Mouse (Mus musculus): ENCODE results near the gene Itpkc. TPM values are rescaled to one million over a fixed set of nuclear protein-coding genes. Genes with fewer than 3 reads are reported as not detected.

Itpkc gene
- polyA plus RNA-seq, 2 experiments: 1.3 to 2.0 TPM

GRCm38 (mm10) chr7:27197634-27198033, 30.8 kb downstream of the Itpkc start:
- H3K4me1 ChIP-seq (replicated peaks; ENCODE audit: control insufficient read depth in 2 of 2, insufficient read depth in 2 of 2, low read length in 1 of 2): peaks cover 11 to 16% of the 10 kb centered on the region in 2 experiments
- no peaks in the 10 kb centered on the region for H3K9me3 ChIP-seq (ENCODE audit: control insufficient read depth, low read length)
- no peak overlapping the region for H3K27ac ChIP-seq
- no peak for TF ChIP-seq CTCF (IDR thresholded peaks at IDR 0.05; ENCODE audit: low read depth)
- no peak for TF ChIP-seq EP300 (IDR thresholded peaks at IDR 0.05; ENCODE audit: low read depth)
- H3K27me3 ChIP-seq (ENCODE audit: control insufficient read depth, insufficient read depth, low read length): no peaks in the 10 kb centered on the region
- ATAC-seq (ENCODE audit: insufficient read depth) (no peak), DNase-seq (ENCODE audit: low read depth in 3 of 3, low spot score in 3 of 3) (no peak)
- WGBS (ENCODE audit: insufficient replicate concordance): 74% methylated on average over 8 of the region's 8 CpGs
- no peak overlapping the region for H3K4me2 ChIP-seq (ENCODE audit: low read depth)
- no peak overlapping the region for H3K4me3 ChIP-seq (ENCODE audit: insufficient read depth in 1 of 2, low read depth in 2 of 2, low read length in 2 of 2)
- H3K9ac ChIP-seq (replicated peaks): no peak overlapping the region; the same call in 1 of the 2 replicates
- H3K36me3 ChIP-seq (replicated peaks; ENCODE audit: control insufficient read depth, insufficient read depth, low read depth): peaks cover 11% of the 10 kb centered on the region

GRCm38 (mm10) chr7:27197136-27197535, 31.3 kb downstream of the Itpkc start:
- H3K9me3 ChIP-seq (ENCODE audit: control insufficient read depth, low read length): no peaks in the 10 kb centered on the region
- no peaks in the 10 kb centered on the region for H3K27me3 ChIP-seq (ENCODE audit: control insufficient read depth, insufficient read depth, low read length)
- H3K4me2 ChIP-seq (ENCODE audit: low read depth): peak overlapping the region; percentile 86; the same call in 1 of the 2 replicates
- H3K27ac ChIP-seq: no peak overlapping the region
- H3K4me3 ChIP-seq (ENCODE audit: insufficient read depth in 1 of 2, low read depth in 2 of 2, low read length in 2 of 2): no peak overlapping the region
- peaks cover 11 to 16% of the 10 kb centered on the region in 2 experiments for H3K4me1 ChIP-seq (replicated peaks; ENCODE audit: control insufficient read depth in 2 of 2, insufficient read depth in 2 of 2, low read length in 1 of 2)
- DNase-seq (ENCODE audit: low read depth in 3 of 3, low spot score in 3 of 3) (no peak), ATAC-seq (ENCODE audit: insufficient read depth) (no peak)
- 62% methylated on average over 3 of the region's 3 CpGs for WGBS (ENCODE audit: insufficient replicate concordance)
- peaks cover 16% of the 10 kb centered on the region for H3K36me3 ChIP-seq (replicated peaks; ENCODE audit: control insufficient read depth, insufficient read depth, low read depth)
- H3K9ac ChIP-seq (replicated peaks): no peak overlapping the region; the same call in 1 of the 2 replicates
- TF ChIP-seq CTCF (IDR thresholded peaks at IDR 0.05; ENCODE audit: low read depth) (no peak), EP300 (IDR thresholded peaks at IDR 0.05; ENCODE audit: low read depth) (no peak)

- Histone ChIP-seq H3K27ac (peak within 1 kb of the TSS; percentile 90), H3K27me3 (ENCODE audit: control insufficient read depth, insufficient read depth, low read length) (no peaks in the 10 kb centered on the region), H3K36me3 (replicated peaks; ENCODE audit: control insufficient read depth, insufficient read depth, low read depth) (peaks cover 28% of the 10 kb centered on the region), H3K4me3 (ENCODE audit: insufficient read depth in 1 of 2, low read depth in 2 of 2, low read length in 2 of 2) (peak within 1 kb of the TSS; percentile 90 to 93), H3K4me1 (replicated peaks; ENCODE audit: control insufficient read depth in 2 of 2, insufficient read depth in 2 of 2, low read length in 1 of 2) (peaks cover 11 to 16% of the 10 kb centered on the region in 2 experiments), H3K9me3 (ENCODE audit: control insufficient read depth, low read length) (no peaks in the 10 kb centered on the region), H3K4me2 (ENCODE audit: low read depth) (peak within 1 kb of the TSS; percentile 86), H3K9ac (replicated peaks) (peak within 1 kb of the TSS; percentile 83)
- no peak for TF ChIP-seq CTCF (IDR thresholded peaks at IDR 0.05; ENCODE audit: low read depth)
- no peak for TF ChIP-seq EP300 (IDR thresholded peaks at IDR 0.05; ENCODE audit: low read depth)
- peak; percentile 98 for ATAC-seq (ENCODE audit: insufficient read depth)
- WGBS (ENCODE audit: insufficient replicate concordance): under 1% methylated on average over 64 of the region's 64 CpGs
- DNase-seq (ENCODE audit: low read depth in 3 of 3, low spot score in 3 of 3): peak; percentile 99 to 100 (median 100)
Observed at GRCm38 (mm10) chr7:27195681-27196611, 32.5 kb downstream of the Itpkc start, which contains the start of the genes BC024978 and Snrpa. TSS of gene BC024978 (plus strand) at chr7:27195781. TSS of gene Snrpa (minus strand) at chr7:27196271.

- WGBS (ENCODE audit: insufficient replicate concordance): 67% methylated on average over 4 of the region's 4 CpGs
- no peak for DNase-seq (ENCODE audit: low read depth in 3 of 3, low spot score in 3 of 3)
- Histone ChIP-seq H3K9me3 (ENCODE audit: control insufficient read depth, low read length) (no peaks in the 10 kb centered on the region), H3K4me1 (replicated peaks; ENCODE audit: control insufficient read depth in 2 of 2, insufficient read depth in 2 of 2, low read length in 1 of 2) (peaks cover 11 to 16% of the 10 kb centered on the region in 2 experiments), H3K4me3 (ENCODE audit: insufficient read depth in 1 of 2, low read depth in 2 of 2, low read length in 2 of 2) (no peak overlapping the region), H3K4me2 (ENCODE audit: low read depth) (no peak overlapping the region), H3K36me3 (replicated peaks; ENCODE audit: control insufficient read depth, insufficient read depth, low read depth) (peaks cover 45% of the 10 kb centered on the region), H3K27me3 (ENCODE audit: control insufficient read depth, insufficient read depth, low read length) (no peaks in the 10 kb centered on the region), H3K9ac (replicated peaks) (no peak overlapping the region), H3K27ac (no peak overlapping the region)
- no peak for TF ChIP-seq CTCF (IDR thresholded peaks at IDR 0.05; ENCODE audit: low read depth)
- no peak for TF ChIP-seq EP300 (IDR thresholded peaks at IDR 0.05; ENCODE audit: low read depth)
- no peak for ATAC-seq (ENCODE audit: insufficient read depth)
Observed at GRCm38 (mm10) chr7:27193731-27194130, 34.7 kb downstream of the Itpkc start.

GRCm38 (mm10) chr7:27192434-27192833, 36.0 kb downstream of the Itpkc start:
- H3K4me2 ChIP-seq (ENCODE audit: low read depth): no peak overlapping the region
- no peaks in the 10 kb centered on the region for H3K9me3 ChIP-seq (ENCODE audit: control insufficient read depth, low read length)
- no peaks in the 10 kb centered on the region for H3K27me3 ChIP-seq (ENCODE audit: control insufficient read depth, insufficient read depth, low read length)
- no peak overlapping the region for H3K9ac ChIP-seq (replicated peaks)
- H3K27ac ChIP-seq: no peak overlapping the region
- 76% methylated on average over 5 of the region's 5 CpGs for WGBS (ENCODE audit: insufficient replicate concordance)
- H3K36me3 ChIP-seq (replicated peaks; ENCODE audit: control insufficient read depth, insufficient read depth, low read depth): peaks cover 52% of the 10 kb centered on the region
- DNase-seq (ENCODE audit: low read depth in 3 of 3, low spot score in 3 of 3) (no peak), ATAC-seq (ENCODE audit: insufficient read depth) (no peak)
- H3K4me3 ChIP-seq (ENCODE audit: insufficient read depth in 1 of 2, low read depth in 2 of 2, low read length in 2 of 2): no peak overlapping the region
- H3K4me1 ChIP-seq (replicated peaks; ENCODE audit: control insufficient read depth in 2 of 2, insufficient read depth in 2 of 2, low read length in 1 of 2): peaks cover 11 to 16% of the 10 kb centered on the region in 2 experiments
- TF ChIP-seq EP300 (IDR thresholded peaks at IDR 0.05; ENCODE audit: low read depth) (no peak), CTCF (IDR thresholded peaks at IDR 0.05; ENCODE audit: low read depth) (no peak)

Data from liver, embryonic 14.5 days (tissue).